Mouse (Mus musculus): ENCODE results near the gene Tjap1.

The Tjap1 gene

DNA sequence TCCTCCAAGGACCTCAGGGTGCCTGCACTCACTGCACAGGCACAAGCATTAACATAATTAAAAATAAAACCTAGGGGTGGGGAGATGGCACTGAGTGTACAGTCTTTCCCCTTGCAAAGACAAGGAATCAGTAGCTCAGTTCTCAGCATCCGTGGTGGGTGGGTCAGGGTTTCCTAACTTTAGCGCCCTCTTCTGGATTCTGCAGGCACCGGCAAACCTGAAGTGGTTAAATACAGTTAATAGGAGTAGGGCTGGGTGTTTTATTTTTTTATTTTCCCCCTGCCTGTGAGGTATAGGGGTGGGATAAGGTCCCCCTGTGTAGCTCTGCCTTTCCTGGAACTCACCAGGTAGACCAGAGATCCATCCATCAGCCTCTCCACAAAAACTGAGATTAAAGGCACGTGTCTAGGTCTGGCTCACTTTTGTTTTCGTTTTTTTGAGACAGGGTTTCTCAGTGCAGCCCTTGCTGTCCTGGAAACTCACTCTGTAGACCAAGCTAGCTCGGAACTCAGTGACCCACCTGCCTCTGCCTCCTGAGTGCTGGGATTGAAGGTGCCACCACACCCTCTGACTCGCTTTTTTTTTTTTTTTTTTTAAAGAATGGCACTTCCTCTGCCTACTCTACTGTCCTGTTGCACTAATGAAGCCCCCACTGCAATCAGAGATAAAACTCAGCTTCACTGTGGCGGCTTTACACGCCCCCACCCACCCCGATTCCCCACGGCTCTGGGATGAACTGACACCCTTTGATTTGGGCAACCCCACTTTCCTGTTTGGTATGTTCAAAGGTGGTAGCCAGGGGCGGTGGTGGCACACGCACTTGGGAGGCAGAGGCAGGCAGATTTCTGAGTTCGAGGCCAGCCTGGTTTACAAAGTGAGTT, 30.0 kb downstream of the Tjap1 start:
- peak; percentile 39 for DNase-seq (ENCODE audit: low spot score)

DNA sequence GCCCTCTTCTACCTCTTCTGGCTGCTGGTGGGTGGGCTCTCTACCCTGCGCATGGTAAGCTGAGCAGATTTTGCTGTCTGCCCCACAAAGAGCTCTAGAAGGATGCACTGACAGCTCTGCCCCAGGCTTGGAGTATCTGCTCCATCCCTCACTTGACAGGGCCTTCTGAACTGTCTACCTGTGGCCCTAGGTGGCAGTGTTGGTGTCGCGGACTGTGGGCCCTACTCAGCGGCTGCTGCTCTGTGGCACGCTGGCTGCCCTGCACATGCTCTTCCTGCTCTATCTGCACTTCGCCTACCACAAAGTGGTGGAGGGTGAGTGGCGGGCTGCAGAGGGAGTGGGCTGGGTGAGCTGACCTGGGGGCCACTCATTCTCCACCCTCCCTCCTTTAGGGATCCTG, 31.7 kb downstream of the Tjap1 start:
- DNase-seq (ENCODE audit: low spot score) = no peak

DNA sequence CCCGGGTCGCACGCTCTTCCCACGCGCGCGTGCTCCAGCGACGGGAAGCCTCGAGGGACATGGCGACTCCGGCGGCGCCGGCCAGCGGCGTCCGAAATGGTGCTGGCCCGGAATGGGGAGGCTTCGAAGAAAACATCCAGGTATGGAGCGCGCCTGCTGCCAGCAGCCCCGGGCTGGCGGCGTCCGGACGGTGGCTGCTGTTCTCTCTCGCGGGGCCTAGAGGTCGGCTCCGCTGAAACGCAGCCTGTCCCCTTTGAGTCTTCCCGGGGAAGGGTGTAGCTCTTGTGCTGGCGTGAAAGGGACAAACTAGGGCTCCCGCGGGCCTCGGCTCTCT, 34.7 kb downstream of the Tjap1 start:
- no peak for DNase-seq (ENCODE audit: low spot score)

- peak; percentile 98 for DNase-seq (ENCODE audit: low spot score)
Measured at GRCm38 (mm10) chr17:46247512-46248188, 35.2 kb downstream of the Tjap1 start, which contains the start of the genes Polr1c and Yipf3. Gene Polr1c, minus strand, starts transcription at chr17:46248054. Gene Yipf3, plus strand, starts transcription at chr17:46248080.

DNA sequence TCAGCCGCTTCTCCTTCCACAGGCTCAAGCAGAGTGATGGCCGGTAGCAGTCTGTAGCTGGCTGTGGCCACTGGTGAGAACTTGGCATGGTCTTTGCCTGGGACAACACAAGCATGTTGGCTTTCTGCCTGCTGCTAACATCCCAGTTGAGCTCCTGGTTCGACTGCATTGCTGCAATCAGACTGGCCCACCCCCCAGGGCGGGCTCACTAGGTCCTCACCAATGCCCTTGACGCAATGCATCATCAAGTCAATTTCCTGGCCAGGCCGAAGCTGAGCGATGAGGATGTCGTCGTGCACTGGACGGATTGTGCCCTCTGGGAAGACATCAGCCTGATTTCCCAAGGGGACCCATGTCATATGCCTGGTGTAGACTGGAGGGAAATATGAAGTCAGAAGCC, 38.2 kb downstream of the Tjap1 start:
- DNase-seq (ENCODE audit: low spot score) = no peak

GRCm38 (mm10) chr17:46243624-46244023, 39.2 kb downstream of the Tjap1 start:
- DNase-seq (ENCODE audit: low spot score) = no peak

- DNase-seq (ENCODE audit: low spot score) = no peak
Measured at GRCm38 (mm10) chr17:46242993-46243392, 39.8 kb downstream of the Tjap1 start.

- no peak for DNase-seq (ENCODE audit: low spot score)
Measured at GRCm38 (mm10) chr17:46242274-46242673, 40.6 kb downstream of the Tjap1 start.

DNA sequence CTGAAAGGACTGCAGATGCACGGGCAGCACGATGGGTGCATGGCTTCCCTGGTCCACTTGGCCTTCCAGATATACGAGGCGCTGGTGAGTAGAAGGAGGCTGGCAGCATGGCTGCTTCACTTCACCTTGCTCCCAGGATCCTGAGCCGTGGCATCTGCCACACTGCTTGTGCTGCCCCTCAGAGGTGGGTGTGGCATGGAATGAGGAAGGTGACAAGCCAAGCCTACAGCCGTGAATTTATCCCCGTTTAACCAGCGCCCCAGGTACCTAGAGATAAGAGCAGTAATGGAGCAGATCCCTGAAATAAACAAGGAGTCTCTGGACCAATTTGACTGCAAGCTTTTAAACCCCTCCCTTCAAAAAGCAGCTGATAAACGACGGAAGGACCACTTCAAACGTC, 41.4 kb downstream of the Tjap1 start:
- no peak for DNase-seq (ENCODE audit: low spot score)

DNA sequence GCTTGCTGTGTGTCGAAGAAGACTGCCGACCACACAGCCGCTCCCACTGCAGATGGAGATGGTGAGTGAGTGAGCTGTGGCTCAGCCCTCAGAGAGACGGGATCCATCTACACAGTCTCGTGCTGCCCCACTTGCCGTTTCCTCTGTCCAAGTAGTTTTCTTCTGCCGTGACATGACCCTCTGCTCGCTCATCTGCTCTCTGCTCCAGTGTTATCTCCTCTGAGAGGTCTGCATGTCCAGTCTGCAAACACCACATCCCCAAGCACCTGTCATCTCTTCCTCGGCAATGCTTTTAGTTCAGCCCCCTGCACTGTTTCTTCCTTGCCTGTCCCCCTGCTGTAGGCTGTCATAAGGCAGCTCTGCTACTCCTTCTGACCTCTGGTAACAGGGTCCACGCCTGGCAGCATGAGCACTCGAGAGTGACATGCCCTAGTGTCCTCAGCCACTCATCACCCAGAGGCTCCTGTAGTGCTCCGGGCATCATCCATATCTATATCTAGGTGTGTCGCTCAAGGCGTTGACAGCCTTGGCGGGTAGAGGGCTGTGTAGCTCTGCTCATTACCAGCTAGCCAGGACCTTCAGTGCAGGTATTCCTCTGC, 43.2 kb downstream of the Tjap1 start:
- DNase-seq (ENCODE audit: low spot score) = no peak

DNA sequence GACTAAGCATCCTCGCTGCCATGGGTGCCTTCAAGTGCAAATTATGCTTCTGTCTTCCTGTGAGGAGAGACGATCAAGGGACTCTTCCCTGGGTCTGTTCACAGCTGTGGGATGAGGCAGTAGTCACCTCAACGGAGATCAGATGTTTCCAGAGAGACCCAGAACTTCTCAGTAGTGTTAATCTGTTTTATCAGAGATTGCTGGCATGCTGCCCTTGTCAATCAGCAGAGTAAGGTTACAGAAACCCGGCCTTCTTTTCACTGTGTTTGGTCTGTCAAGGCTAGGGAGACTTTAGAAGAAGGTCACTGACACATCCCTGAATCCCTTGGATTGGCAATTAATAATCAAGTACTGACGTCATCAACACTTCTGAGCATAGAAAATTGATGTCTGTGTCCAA, 45.3 kb downstream of the Tjap1 start:
- no peak for DNase-seq (ENCODE audit: low spot score)

DNA sequence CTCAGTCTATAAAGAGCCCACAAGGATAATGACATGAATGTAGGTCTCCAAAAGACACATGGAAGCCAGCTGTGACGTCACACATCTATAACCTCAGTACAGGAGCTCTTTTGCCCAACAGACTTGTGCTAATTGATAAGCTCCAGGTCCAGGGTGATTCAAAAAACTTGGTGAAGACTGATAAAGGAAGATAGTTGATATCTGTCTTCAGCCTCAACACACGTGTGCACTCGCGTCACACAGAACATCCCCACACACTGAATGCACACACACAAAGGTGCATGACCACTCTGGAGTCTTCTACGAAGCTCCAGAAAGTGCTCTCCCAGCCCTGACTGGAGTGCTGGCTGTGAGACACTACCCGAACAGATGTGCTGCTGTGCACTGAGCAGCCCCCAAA, 45.7 kb downstream of the Tjap1 start:
- DNase-seq (ENCODE audit: low spot score) = no peak

- no peak for DNase-seq (ENCODE audit: low spot score)
Measured at GRCm38 (mm10) chr17:46236067-46236466, 46.8 kb downstream of the Tjap1 start.

DNA sequence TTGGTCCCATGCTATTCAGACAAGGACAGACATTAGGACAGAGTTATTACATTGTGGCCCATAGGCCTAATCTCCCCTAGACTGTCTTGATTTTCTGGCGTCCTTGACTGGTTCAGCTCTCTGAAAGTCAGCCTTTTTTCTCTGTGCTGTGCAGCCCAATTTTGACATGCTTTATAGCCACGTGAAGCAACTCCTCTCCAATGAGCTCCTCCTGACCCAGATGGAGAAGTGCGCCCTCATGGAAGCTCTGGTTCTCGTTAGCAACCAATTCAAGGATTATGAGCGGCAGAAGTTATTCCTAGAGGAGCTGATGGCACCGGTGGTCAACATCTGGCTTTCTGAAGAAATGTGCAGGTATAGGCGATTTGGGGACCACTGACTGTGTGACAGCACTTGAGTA, 55.2 kb downstream of the Tjap1 start:
- no peak for DNase-seq (ENCODE audit: low spot score)

GRCm38 (mm10) chr17:46221601-46222000, 61.2 kb downstream of the Tjap1 start:
- no peak for DNase-seq (ENCODE audit: low spot score)

DNA sequence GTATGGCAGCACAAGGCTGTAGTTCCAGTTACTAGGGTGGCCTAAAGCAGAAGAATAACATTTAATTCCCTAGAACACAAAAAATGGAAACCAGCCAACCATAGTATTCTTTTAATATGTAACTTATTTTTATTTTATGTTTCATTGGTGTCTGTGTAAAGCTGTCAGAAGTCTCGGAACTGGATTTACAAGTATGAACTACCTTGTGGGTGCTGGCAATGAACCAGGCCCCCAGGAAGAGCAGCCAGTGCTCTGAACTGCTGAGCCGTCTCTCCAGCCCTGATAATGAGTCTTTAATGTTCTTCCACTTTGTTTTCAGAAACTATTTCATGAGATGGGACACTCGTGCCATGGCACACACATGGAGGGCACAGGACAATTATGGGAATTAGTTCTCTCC, 72.3 kb downstream of the Tjap1 start:
- DNase-seq (ENCODE audit: low spot score) = peak; percentile 26

Measured in urinary bladder, postnatal 14 days (tissue).